Mouse (Mus musculus) common myeloid progenitor, adult 5-6 weeks (primary cell): ENCODE results near the gene Atpaf2. TPM values are rescaled to one million over a fixed set of nuclear protein-coding genes. Genes with fewer than 3 reads are reported as not detected.

Experiments
- ATAC-seq: replicated peaks from 2 replicates; pipeline ENCODE4 v1.8.0; 2016; ENCODE audit warnings: low read depth, mild to moderate bottlenecking, moderate TSS enrichment, inconsistent platforms; ENCODE audit not compliant: poor library complexity, severe bottlenecking
- total RNA-seq: library from RNA; stranded (forward); fragments of 200-1000, 187-1606 nt; gene quantifications from 2 replicates; pipeline ENCODE4 v1.2.3, GENCODE M21; 2017

Atpaf2 gene
- total RNA-seq, 1 experiment from 2014 or later: 57.6 TPM

DNA sequence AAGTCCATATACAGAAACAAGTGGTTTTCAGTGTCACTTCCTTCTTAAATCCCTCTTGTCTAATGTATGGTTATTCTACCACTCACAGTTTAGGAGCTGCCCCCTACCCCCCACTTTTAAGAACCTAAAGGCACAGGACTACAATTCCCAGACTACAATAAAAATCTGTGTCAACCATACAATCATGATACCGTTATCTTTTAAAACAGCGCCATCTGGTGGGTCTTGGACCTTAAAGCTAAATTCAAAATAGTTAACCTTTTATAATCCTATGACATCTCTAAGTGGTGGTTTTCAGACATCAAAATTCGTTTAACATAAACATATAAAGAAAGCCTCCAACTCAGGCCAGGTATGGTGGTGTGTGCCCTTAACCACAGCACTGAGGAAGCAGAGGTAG is 6.1 kb downstream of the Atpaf2 start:
- peak; percentile 29; the same call in 1 of the 2 replicates for ATAC-seq

GRCm38 (mm10) chr11:60406606-60407005 is 11.7 kb downstream of the Atpaf2 start:
- no peak for ATAC-seq

GRCm38 (mm10) chr11:60397172-60397571 is 21.1 kb downstream of the Atpaf2 start:
- no peak for ATAC-seq

DNA sequence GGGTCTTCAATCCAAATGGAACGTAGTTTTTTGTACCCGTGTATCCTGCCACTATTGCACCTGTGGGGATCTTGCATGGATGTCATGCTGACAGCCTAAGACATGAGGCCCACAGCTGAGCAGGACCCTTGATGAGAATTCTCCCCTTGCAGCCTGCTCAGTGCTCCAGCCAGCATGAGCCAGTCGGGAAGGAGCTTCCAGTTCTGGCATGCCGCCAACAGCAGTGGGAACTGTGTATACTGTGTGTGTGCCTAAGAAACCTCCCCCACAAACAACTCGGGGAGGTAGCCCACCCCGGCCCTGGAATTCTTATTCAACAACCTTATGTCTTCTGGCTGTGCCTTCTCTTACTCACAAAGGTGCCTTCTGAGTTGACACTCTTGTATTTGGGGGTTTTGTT is 21.7 kb downstream of the Atpaf2 start:
- ATAC-seq: no peak

DNA sequence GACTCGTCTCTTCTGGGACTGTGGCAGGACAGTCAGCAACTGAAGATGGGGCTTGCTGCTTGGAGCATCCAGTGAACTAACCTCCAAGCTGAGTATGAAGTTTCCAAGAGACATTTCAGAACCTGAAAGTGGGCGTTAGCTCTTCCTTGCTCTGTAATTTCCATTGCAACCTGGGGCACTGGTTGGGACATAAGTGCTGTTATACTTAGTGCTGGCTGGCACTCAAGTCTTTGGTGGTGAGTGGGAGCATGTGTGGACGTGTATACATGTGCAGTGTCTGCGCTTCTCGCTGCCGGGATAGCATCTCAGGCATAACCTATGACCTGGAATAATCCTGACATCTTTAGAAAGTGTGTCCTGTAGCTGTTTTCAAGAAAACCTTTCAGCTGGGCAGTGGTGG is 26.9 kb downstream of the Atpaf2 start:
- no peak for ATAC-seq

DNA sequence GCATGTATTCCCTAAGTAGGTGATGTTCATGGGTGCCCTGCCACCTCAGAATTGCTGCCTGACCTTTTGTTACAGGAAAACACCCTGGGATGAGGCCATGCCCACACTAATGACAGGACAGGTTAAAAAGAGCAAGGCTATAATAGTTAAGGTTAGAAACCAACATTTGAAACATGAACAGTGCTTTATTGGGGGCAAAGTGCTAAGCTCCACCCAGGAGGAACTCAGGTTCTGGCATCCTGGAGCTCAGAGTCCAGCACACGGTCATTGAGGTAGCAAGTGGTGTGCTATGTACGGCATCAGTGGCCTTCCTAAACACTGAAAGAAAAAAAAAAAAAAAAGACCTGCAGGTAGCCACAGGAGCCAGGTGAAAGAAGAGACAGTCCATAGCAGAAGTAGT is 30.3 kb downstream of the Atpaf2 start:
- ATAC-seq: no peak

GRCm38 (mm10) chr11:60385946-60386345 is 32.3 kb downstream of the Atpaf2 start:
- no peak for ATAC-seq

GRCm38 (mm10) chr11:60384762-60385421 is 33.4 kb downstream of the Atpaf2 start:
- ATAC-seq: no peak

DNA sequence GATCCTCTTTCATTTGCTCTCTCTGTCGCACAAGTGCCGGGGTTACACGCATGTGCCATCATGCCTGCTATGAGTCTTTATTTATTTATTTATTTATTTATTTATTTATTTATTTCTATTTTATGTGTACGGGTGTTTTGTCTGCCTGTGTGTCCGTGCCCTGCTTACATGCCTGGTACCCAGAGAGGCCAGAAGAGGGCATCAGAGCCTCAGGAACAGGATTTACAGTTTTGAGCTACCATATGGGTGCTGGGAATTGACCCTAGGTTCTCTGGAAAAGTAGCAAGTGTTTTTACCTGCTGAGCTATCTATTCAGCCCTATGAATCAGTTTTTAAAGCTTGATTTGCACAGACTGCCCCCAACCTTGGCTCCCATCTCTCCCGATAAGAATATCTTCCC is 34.7 kb downstream of the Atpaf2 start:
- ATAC-seq: no peak

DNA sequence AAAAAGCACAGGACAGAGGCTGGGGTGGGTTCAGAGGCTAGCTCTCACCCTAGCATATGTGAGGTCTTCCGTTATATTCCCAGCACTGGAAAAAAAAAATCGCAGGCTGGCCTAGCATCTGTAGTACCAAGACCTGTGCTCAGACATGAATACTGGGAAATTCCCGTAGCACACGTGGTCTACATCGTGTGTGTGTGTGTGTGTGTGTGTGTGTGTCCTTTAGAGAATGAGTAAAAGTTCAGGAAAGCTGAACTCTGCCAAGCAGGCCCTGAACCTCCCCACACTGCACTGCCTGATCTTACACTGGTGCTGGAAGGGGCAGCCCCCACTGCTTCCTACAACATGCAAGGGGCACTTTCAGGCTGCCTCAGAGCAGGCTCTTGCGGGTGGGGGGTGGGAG is 43.8 kb downstream of the Atpaf2 start:
- ATAC-seq: no peak

DNA sequence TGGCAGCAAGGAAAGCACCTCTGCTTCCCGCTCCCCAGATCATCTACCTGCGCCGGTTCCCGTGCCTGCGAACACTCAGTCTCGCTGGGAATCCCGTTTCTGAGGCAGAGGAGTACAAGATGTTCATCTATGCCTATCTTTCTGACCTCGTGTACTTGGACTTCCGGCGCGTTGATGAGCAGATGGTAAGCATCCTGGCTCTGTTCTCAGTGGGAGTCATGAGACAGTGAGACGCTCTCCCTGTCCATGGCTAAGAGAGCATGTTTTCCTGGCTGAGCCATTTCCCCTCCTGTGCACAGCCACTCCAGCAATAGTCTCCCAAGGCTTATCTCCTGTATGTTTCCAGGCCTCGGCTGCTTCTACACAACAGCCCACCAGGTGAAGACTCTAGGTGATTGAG is 47.8 kb downstream of the Atpaf2 start:
- no peak for ATAC-seq

GRCm38 (mm10) chr11:60369448-60369847 is 48.8 kb downstream of the Atpaf2 start:
- no peak for ATAC-seq

GRCm38 (mm10) chr11:60368909-60369308 is 49.3 kb downstream of the Atpaf2 start:
- no peak for ATAC-seq

DNA sequence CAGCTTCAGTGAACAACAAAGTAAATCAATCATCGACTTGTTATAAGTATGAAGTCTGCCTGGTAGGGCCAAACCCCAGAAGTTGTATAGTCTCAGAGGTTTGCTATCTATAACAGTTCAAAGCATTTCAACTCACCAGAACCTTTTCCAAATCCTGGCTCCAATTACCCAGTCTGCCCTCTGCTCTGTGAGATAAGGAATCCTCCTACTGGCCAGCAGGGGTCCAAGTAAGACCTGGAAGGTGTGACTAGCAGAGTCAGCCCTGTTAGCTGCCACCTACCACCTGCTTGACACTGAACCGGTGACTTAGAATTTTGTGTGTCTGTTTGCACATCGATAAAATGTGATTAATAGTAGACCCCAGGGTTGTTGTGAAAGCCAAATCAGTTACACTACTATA is 51.0 kb downstream of the Atpaf2 start:
- ATAC-seq: no peak

DNA sequence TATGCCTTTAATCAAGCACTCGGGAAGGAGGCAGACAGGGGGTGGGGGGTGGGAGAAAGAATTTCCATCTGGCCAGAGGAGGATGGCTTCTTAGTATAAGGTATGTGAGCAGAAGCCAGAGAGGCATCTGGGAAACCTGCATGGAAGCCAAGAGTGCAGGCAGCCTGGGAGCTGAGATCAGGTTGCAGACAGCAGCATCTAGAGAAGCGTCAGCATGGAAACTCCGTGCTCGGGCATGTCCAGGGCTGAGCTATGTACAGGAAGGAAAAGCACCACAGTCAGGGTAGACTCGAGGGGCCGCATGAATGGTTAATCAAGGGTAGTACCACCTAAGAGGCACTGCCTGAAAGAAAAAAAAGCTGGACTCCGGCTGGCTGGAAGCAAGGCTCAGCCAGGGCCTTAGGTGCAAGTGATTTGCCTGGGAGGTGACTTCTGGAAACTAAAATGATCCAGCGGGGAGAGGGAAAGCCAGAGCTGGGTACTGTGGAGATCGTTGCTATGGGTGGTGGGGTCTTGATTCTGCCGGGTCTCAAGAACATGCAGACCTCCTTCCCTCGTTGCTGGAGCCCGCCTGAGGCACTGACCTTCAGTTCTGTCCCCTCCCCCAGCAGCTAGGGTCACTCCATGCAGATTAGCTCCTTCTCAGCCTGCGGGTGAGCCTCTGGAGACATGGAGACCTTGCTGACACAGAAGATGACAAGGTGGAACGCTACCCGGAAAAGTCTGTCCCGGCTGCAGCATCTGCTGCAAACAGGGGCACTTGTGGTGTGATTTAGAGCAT is 51.8 kb downstream of the Atpaf2 start:
- ATAC-seq: no peak

DNA sequence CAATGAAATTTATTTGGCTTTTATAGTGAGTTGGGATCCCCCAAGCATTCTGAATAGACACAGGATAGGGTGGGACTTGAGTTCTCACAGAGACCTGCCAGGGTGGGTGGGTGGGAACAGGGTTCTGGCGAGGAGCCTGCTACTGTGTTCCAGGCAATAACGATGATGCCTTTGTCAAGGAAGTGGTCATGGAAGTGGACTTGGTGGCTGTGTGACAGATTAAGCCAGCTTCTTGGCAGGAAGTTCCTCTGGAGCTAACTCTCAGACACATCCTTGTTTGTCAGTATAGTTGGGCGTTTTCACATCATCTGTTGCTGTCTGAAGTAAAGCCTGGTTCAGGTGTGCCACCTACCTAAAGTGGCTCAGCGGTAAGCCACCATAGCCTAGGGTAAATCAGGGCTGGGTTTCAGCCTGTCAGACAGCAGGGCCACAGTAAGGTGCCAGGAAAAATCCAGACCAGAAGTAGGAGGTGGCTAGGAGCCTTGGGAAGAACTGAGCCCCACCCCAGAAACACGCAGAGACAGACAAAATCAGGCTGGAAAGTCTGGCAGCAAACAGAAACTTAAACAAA is 57.5 kb downstream of the Atpaf2 start:
- no peak for ATAC-seq

DNA sequence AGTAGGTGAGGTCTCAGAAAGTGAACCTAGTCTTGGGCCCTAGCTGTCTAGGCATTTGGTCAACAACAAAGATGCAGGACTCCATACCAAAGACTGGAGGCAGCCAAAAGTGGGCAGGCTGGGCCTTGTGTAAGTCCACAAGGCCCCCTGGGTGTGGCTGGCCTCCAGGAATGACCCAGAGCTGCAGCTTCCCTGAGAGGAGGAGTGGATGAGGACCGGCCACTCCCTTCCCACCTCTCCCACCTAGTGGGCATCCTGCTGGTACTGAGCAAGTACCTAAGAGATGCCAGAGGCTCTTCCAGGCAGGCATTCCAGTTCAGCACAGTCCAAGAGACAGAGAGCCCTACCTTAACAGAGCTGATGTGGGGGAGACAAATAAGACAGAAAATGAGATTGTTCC is 58.3 kb downstream of the Atpaf2 start:
- ATAC-seq: no peak

- peak; percentile 47; the same call in 1 of the 2 replicates for ATAC-seq
Observed at GRCm38 (mm10) chr11:60359138-60359537, 59.1 kb downstream of the Atpaf2 start.

DNA sequence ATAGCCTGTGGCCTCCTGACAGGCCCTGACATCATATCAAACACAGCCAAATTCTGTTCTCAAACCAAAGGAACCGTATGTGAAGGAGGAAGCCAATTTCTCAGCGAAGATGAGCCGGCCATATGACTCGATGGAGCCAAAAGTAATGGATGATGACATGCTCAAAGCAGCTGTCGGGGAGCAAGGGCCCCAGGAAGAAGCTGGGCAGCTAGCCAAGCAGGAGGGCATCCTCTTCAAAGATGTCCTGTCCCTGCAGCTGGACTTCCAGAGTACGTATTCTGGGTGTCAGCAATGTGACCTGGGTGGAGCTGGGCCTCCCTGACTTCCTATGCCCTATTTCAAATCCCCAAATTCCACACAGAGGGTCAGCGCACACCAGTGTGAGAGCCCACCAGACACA is 59.7 kb downstream of the Atpaf2 start:
- no peak for ATAC-seq

DNA sequence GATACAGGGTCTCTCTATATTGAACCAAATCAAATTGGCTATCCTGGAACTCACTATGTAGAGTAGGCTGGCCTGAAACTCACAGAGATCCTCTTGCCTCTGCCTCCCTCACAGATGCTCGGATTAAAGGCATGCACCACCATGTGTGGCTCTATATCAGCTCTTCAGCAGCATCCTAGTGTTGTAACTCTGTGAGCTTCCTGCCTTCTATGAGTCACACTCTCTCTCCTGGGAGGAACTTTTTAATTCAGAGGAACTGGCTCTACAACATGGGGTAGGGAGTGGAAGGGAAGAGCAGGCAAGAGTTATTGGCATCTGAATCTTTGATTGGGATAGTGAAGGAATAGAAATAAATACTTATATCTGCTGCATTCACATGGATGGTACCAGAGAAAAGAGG is 61.1 kb downstream of the Atpaf2 start:
- no peak for ATAC-seq

GRCm38 (mm10) chr11:60355952-60356351 is 62.3 kb downstream of the Atpaf2 start:
- no peak for ATAC-seq
